Mouse (Mus musculus) liver, adult 2 months (tissue): ENCODE data around the gene Usp48.
"Not testable (repeated sequence)": the region's sequence is repeated elsewhere in the genome, so short reads cannot be mapped to it uniquely, and the experiment has no call there.

Experiments
- CTCF ChIP-seq: fragments of 200-500 bp; IDR thresholded peaks from 2 replicates; pipeline ENCODE4 v1.5.1; 2011; ENCODE audit warnings: low read depth, low read length, control low read depth
- POLR2A ChIP-seq: fragments of 200-500 bp; IDR thresholded peaks from 2 replicates; pipeline ENCODE4 v1.6.1; 2011; ENCODE audit warnings: low read length, control low read depth; ENCODE audit not compliant: insufficient read depth; ENCODE audit errors: extremely low read depth

- not testable (repeated sequence) for TF ChIP-seq CTCF, POLR2A
These were observed 4.5 kb upstream of the Usp48 start for GRCm38 (mm10) chr4:137589095-137589494.
